Mouse (Mus musculus): ENCODE data around the gene Epb41l4b. TPM values are rescaled to one million over a fixed set of nuclear protein-coding genes. Genes with fewer than 3 reads are reported as not detected.

The Epb41l4b gene
- polyA plus RNA-seq, 1 experiment = 16.9 TPM

- Histone ChIP-seq H3K9me3 (replicated peaks; ENCODE audit: control insufficient read depth, insufficient read depth, low read length, poor library complexity, severe bottlenecking) (no peaks in the 10 kb centered on the region), H3K27ac (ENCODE audit: insufficient read depth, low read length) (no peak overlapping the region), H3K27me3 (ENCODE audit: control insufficient read depth, insufficient read depth, low read length, poor library complexity, severe bottlenecking) (no peaks in the 10 kb centered on the region), H3K4me3 (ENCODE audit: low read depth, low read length) (no peak overlapping the region), H3K36me3 (ENCODE audit: control insufficient read depth, insufficient read depth, low read length, poor library complexity, severe bottlenecking) (no peaks in the 10 kb centered on the region), H3K9ac (ENCODE audit: low read depth, poor library complexity, severe bottlenecking) (no peak overlapping the region), H3K4me1 (ENCODE audit: control insufficient read depth, insufficient read depth, low read length) (no peaks in the 10 kb centered on the region)
- no peak for TF ChIP-seq POLR2A (IDR thresholded peaks at IDR 0.05; ENCODE audit: insufficient read depth, low read length)
- TF ChIP-seq CTCF (IDR thresholded peaks at IDR 0.05; ENCODE audit: low read depth, low read length) = no peak
- TF ChIP-seq EP300 (IDR thresholded peaks at IDR 0.05; ENCODE audit: insufficient read depth, low read depth, low read length) = no peak
These were observed 119.7 kb downstream of the Epb41l4b start for GRCm38 (mm10) chr4:57023527-57023926.

DNA sequence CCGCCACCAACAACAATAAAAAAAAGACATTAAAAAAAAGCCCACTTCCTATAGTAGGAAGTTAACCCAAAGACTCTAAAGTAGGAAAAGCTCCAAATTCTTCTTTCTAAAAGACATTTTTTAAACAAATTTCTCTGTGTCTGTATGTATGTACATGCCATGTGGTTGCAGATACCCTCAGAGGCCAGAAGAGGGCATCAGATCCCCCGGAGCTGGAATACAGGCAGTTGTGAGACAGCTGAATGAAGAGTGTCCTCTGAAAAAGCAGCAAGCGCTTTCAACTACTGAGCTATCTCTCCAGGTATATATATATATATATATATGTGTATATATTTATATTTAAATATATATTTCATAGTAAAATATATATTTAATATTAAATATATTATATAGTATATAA, 121.9 kb downstream of the Epb41l4b start:
- Histone ChIP-seq H3K27ac (ENCODE audit: insufficient read depth, low read length) (no peak overlapping the region), H3K36me3 (ENCODE audit: control insufficient read depth, insufficient read depth, low read length, poor library complexity, severe bottlenecking) (no peaks in the 10 kb centered on the region), H3K9ac (ENCODE audit: low read depth, poor library complexity, severe bottlenecking) (no peak overlapping the region), H3K4me1 (ENCODE audit: control insufficient read depth, insufficient read depth, low read length) (no peaks in the 10 kb centered on the region), H3K9me3 (replicated peaks; ENCODE audit: control insufficient read depth, insufficient read depth, low read length, poor library complexity, severe bottlenecking) (no peaks in the 10 kb centered on the region), H3K4me3 (ENCODE audit: low read depth, low read length) (no peak overlapping the region), H3K27me3 (ENCODE audit: control insufficient read depth, insufficient read depth, low read length, poor library complexity, severe bottlenecking) (no peaks in the 10 kb centered on the region)
- TF ChIP-seq CTCF (IDR thresholded peaks at IDR 0.05; ENCODE audit: low read depth, low read length) (peak; percentile 59), POLR2A (IDR thresholded peaks at IDR 0.05; ENCODE audit: insufficient read depth, low read length) (no peak)

DNA sequence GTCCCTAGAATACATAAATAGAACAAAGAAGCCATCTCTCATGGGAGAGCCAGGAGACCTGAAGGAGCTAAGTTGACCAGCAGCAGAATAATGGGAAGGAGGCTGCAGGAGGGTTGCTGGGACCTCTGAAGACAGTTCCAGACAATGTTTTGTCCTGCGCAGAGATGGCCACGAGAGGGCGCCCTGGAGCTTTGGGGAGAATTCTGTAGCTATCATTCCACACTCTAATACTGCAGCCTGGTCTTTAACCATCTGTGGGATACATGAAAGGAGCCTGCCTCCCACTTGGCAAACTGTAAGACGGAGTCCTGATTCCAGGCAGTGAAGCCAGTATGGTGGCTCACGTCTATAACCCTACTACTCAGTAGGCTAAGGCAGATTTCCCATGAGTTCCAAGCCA, 126.0 kb downstream of the Epb41l4b start:
- H3K36me3 ChIP-seq (ENCODE audit: control insufficient read depth, insufficient read depth, low read length, poor library complexity, severe bottlenecking) = no peaks in the 10 kb centered on the region
- peak overlapping the region; percentile 32; the same call in 1 of the 2 replicates for H3K9ac ChIP-seq (ENCODE audit: low read depth, poor library complexity, severe bottlenecking)
- H3K4me3 ChIP-seq (ENCODE audit: low read depth, low read length) = no peak overlapping the region
- no peaks in the 10 kb centered on the region for H3K27me3 ChIP-seq (ENCODE audit: control insufficient read depth, insufficient read depth, low read length, poor library complexity, severe bottlenecking)
- H3K27ac ChIP-seq (ENCODE audit: insufficient read depth, low read length) = no peak overlapping the region
- no peaks in the 10 kb centered on the region for H3K4me1 ChIP-seq (ENCODE audit: control insufficient read depth, insufficient read depth, low read length)
- TF ChIP-seq POLR2A (IDR thresholded peaks at IDR 0.05; ENCODE audit: insufficient read depth, low read length) (no peak), CTCF (IDR thresholded peaks at IDR 0.05; ENCODE audit: low read depth, low read length) (peak; percentile 89), EP300 (IDR thresholded peaks at IDR 0.05; ENCODE audit: insufficient read depth, low read depth, low read length) (no peak)
- no peaks in the 10 kb centered on the region for H3K9me3 ChIP-seq (replicated peaks; ENCODE audit: control insufficient read depth, insufficient read depth, low read length, poor library complexity, severe bottlenecking)

DNA sequence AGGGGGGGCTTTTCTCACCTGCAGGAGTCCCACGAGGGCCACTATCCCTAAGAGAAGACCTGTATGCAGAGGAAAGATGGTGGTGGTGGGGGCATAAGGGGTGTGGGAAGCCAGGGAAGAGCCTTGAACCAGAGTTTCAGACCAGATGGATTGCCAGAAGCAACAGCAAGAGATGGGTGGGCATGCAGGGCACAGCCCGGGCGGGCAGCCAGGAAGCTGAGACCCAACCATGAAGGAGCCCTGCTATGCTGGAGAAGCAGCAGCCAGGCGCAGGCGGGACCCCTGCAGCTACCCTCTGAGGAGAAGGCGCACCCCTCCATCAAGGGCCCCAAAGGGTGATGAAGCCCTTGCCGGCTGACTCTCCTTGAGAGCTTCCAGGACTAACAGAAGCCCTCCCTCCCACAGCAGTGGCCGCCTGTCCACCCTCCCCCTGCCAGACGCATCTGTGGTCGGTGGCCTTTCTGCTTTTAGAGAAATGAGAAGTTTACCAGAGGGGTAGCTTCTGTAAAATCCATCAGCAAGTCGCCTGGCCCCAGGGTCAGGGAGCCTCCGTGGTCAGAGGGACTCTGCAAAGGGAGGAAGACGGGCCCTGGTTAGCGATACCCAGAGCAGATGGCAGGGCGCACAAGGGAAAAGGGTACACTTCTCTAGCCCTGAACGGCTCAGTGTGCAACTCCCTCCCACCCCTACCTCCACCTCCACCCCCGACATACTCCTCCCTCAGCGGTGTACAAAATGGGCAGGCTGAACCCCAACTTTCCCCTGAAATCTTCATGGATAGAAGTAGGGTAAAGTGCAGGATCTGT, 126.7 kb downstream of the Epb41l4b start:
- H3K4me1 ChIP-seq (ENCODE audit: control insufficient read depth, insufficient read depth, low read length) = no peaks in the 10 kb centered on the region
- H3K27ac ChIP-seq (ENCODE audit: insufficient read depth, low read length) = no peak overlapping the region
- peak overlapping the region; percentile 32 for H3K9ac ChIP-seq (ENCODE audit: low read depth, poor library complexity, severe bottlenecking)
- H3K36me3 ChIP-seq (ENCODE audit: control insufficient read depth, insufficient read depth, low read length, poor library complexity, severe bottlenecking) = no peaks in the 10 kb centered on the region
- TF ChIP-seq POLR2A (IDR thresholded peaks at IDR 0.05; ENCODE audit: insufficient read depth, low read length) = no peak
- no peak for TF ChIP-seq EP300 (IDR thresholded peaks at IDR 0.05; ENCODE audit: insufficient read depth, low read depth, low read length)
- TF ChIP-seq CTCF (IDR thresholded peaks at IDR 0.05; ENCODE audit: low read depth, low read length) = no peak
- H3K27me3 ChIP-seq (ENCODE audit: control insufficient read depth, insufficient read depth, low read length, poor library complexity, severe bottlenecking) = no peaks in the 10 kb centered on the region
- H3K4me3 ChIP-seq (ENCODE audit: low read depth, low read length) = peak overlapping the region; percentile 50
- no peaks in the 10 kb centered on the region for H3K9me3 ChIP-seq (replicated peaks; ENCODE audit: control insufficient read depth, insufficient read depth, low read length, poor library complexity, severe bottlenecking)

DNA sequence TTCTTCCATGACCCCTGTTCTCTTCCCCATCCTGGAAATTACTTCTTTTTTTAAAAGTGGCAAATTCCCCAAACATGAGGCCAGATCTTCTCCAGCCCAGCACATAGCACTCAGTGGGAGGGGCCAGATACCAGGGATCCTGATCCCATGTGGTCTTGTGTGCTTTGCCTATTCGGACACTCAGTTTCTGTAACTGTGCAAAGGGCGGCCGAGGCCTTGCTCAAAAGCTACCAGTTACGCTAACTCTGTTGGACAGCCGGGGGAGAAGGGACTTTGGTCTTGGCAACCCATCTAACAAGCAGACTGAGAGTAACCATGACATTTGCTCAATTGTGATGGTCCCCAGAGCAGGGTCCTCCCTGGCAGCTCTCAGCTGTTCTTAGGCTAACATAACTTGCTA, 128.2 kb downstream of the Epb41l4b start:
- Histone ChIP-seq H3K9me3 (replicated peaks; ENCODE audit: control insufficient read depth, insufficient read depth, low read length, poor library complexity, severe bottlenecking) (no peaks in the 10 kb centered on the region), H3K4me3 (ENCODE audit: low read depth, low read length) (no peak overlapping the region), H3K4me1 (ENCODE audit: control insufficient read depth, insufficient read depth, low read length) (no peaks in the 10 kb centered on the region), H3K36me3 (ENCODE audit: control insufficient read depth, insufficient read depth, low read length, poor library complexity, severe bottlenecking) (no peaks in the 10 kb centered on the region), H3K9ac (ENCODE audit: low read depth, poor library complexity, severe bottlenecking) (no peak overlapping the region), H3K27ac (ENCODE audit: insufficient read depth, low read length) (no peak overlapping the region), H3K27me3 (ENCODE audit: control insufficient read depth, insufficient read depth, low read length, poor library complexity, severe bottlenecking) (no peaks in the 10 kb centered on the region)
- TF ChIP-seq POLR2A (IDR thresholded peaks at IDR 0.05; ENCODE audit: insufficient read depth, low read length) (no peak), CTCF (IDR thresholded peaks at IDR 0.05; ENCODE audit: low read depth, low read length) (no peak), EP300 (IDR thresholded peaks at IDR 0.05; ENCODE audit: insufficient read depth, low read depth, low read length) (no peak)

DNA sequence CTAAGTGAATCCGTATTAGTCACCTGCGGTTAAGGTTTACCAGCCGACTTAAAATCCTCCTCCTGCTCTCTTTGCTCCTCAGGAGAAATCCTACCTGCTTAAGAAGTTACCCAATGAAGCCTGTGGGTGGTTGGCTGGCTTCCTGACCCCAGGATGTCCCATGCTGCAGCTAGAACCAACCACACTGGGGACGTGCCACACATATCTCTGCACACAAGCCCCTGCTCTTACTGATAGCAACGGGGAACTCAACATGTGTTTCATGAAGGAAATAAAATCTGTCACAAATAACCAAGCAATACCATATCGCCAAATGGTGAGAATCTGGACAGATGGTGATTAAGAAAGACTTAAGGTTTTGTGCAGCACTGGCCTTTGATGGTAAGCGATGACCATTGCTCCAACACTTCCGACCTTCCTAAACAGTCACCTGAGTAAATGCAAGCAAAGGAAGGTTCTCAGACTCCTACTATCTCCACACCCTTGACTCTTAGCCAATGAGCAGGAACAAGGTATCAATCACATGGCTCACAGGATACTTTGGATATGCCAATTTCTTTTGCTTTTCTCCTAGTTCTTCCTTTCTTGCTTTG, 131.7 kb downstream of the Epb41l4b start:
- Histone ChIP-seq H3K4me3 (ENCODE audit: low read depth, low read length) (no peak overlapping the region), H3K27me3 (ENCODE audit: control insufficient read depth, insufficient read depth, low read length, poor library complexity, severe bottlenecking) (no peaks in the 10 kb centered on the region), H3K9ac (ENCODE audit: low read depth, poor library complexity, severe bottlenecking) (no peak overlapping the region), H3K27ac (ENCODE audit: insufficient read depth, low read length) (no peak overlapping the region), H3K9me3 (replicated peaks; ENCODE audit: control insufficient read depth, insufficient read depth, low read length, poor library complexity, severe bottlenecking) (no peaks in the 10 kb centered on the region), H3K4me1 (ENCODE audit: control insufficient read depth, insufficient read depth, low read length) (no peaks in the 10 kb centered on the region), H3K36me3 (ENCODE audit: control insufficient read depth, insufficient read depth, low read length, poor library complexity, severe bottlenecking) (no peaks in the 10 kb centered on the region)
- TF ChIP-seq EP300 (IDR thresholded peaks at IDR 0.05; ENCODE audit: insufficient read depth, low read depth, low read length) (no peak), CTCF (IDR thresholded peaks at IDR 0.05; ENCODE audit: low read depth, low read length) (no peak)

Data from ES-Bruce4 (cell line).